Comparison of ENCODE assay signal across 11 mouse cellular contexts in genomic region chr17:34036647-34037046, GRCm38 (mm10). TPM values are rescaled to one million over a fixed set of nuclear protein-coding genes. Genes with fewer than 3 reads are reported as not detected.
DNase-seq lines count a peak whose midpoint lies in the region; ATAC-seq and TF ChIP-seq lines count a peak whose summit lies in the region.
"Had no signal": no experiment of that assay in that cellular context is flagged by ENCODE, and none has a peak within 500 bp of the region (broad histone marks: within the 10 kb centered on the region; RNA-seq: fewer than 3 reads in every experiment).

No protein-coding gene starts in this region.

- peaks cover 59% of the 10 kb centered on the region for H3K4me1 ChIP-seq in heart, embryonic 10.5 days
- H3K4me1 ChIP-seq in midbrain, embryonic 10.5 days, result peaks cover 80% of the 10 kb centered on the region
- peaks cover 42% of the 10 kb centered on the region for H3K4me1 ChIP-seq in midbrain, embryonic 15.5 days
- H3K4me1 ChIP-seq in liver, postnatal 0 days (ENCODE audit: insufficient read depth), result peaks cover 18% of the 10 kb centered on the region

- H3K27me3 ChIP-seq in heart, embryonic 10.5 days (ENCODE audit: insufficient read depth, poor library complexity, severe bottlenecking), result peaks cover 48% of the 10 kb centered on the region
- peaks cover 42% of the 10 kb centered on the region for H3K27me3 ChIP-seq in midbrain, embryonic 10.5 days (ENCODE audit: low read depth, poor library complexity, severe bottlenecking)
- H3K27me3 ChIP-seq in midbrain, embryonic 15.5 days (replicated peaks), result no peaks in the 10 kb centered on the region
- H3K27me3 ChIP-seq in liver, postnatal 0 days (ENCODE audit: insufficient read depth, low read length), result peaks cover 12% of the 10 kb centered on the region; the same call in 1 of the 2 replicates

- no peak for ATAC-seq in midbrain, embryonic 15.5 days (replicated peaks)
- ATAC-seq in liver, postnatal 0 days, result peak; percentile 37

- intact Hi-C loops in heart, postnatal 10 days (cut with DNase I), result no loop called here

- no peak for TF ChIP-seq EP300 in liver, postnatal 0 days (IDR thresholded peaks at IDR 0.05; ENCODE audit: low read depth)

- WGBS in heart, embryonic 10.5 days, result 76% methylated on average over 10 of the region's 10 CpGs
- WGBS in midbrain, embryonic 10.5 days, result 81% methylated on average over 10 of the region's 10 CpGs
- WGBS in midbrain, embryonic 15.5 days, result 81% methylated on average over 10 of the region's 10 CpGs
- WGBS in liver, postnatal 0 days (ENCODE audit: insufficient replicate concordance), result 64% methylated on average over 10 of the region's 10 CpGs

- no peak overlapping the region for H3K27ac ChIP-seq in heart, embryonic 10.5 days
- H3K27ac ChIP-seq in midbrain, embryonic 10.5 days (replicated peaks), result no peak overlapping the region
- H3K27ac ChIP-seq in midbrain, embryonic 15.5 days, result no peak overlapping the region
- H3K27ac ChIP-seq in liver, postnatal 0 days (ENCODE audit: low read depth), result no peak overlapping the region
- H3K27ac ChIP-seq: hindbrain, embryonic 15.5 days; liver, embryonic 14.5 days had no signal

- H3K9me3 ChIP-seq in heart, embryonic 10.5 days, result no peaks in the 10 kb centered on the region
- no peaks in the 10 kb centered on the region for H3K9me3 ChIP-seq in midbrain, embryonic 10.5 days (replicated peaks)
- no peaks in the 10 kb centered on the region for H3K9me3 ChIP-seq in midbrain, embryonic 15.5 days
- H3K9me3 ChIP-seq in liver, postnatal 0 days (ENCODE audit: low read length), result no peaks in the 10 kb centered on the region
- H3K9me3 ChIP-seq: hindbrain, embryonic 15.5 days had no signal

- H3K4me3 ChIP-seq in heart, embryonic 10.5 days, result no peak overlapping the region
- H3K4me3 ChIP-seq in midbrain, embryonic 10.5 days, result peak overlapping the region; percentile 20; the same call in 1 of the 2 replicates
- H3K4me3 ChIP-seq in midbrain, embryonic 15.5 days, result no peak overlapping the region
- H3K4me3 ChIP-seq in liver, postnatal 0 days (ENCODE audit: low read depth, low read length), result no peak overlapping the region
- H3K4me3 ChIP-seq: hindbrain, embryonic 15.5 days had no signal

- H3K36me3 ChIP-seq in heart, embryonic 10.5 days, result peaks cover 46% of the 10 kb centered on the region
- peaks cover 56% of the 10 kb centered on the region for H3K36me3 ChIP-seq in midbrain, embryonic 10.5 days
- H3K36me3 ChIP-seq in midbrain, embryonic 15.5 days (replicated peaks), result peaks cover 23% of the 10 kb centered on the region
- H3K36me3 ChIP-seq in liver, postnatal 0 days (replicated peaks; ENCODE audit: insufficient read depth, low read length), result peaks cover 34% of the 10 kb centered on the region

- H3K4me2 ChIP-seq in midbrain, embryonic 15.5 days, result no peak overlapping the region
- no peak overlapping the region for H3K4me2 ChIP-seq in liver, postnatal 0 days (ENCODE audit: low read depth, low read length)
- H3K4me2 ChIP-seq: hindbrain, embryonic 15.5 days had no signal

- peak; percentile 59 for DNase-seq in adrenal gland, adult 2 months
- no peak for DNase-seq in adrenal gland, postnatal 25 days
- peak; percentile 34 to 59 for DNase-seq in heart, postnatal 10 days
- no peak for DNase-seq in heart, embryonic 10.5 days (ENCODE audit: low spot score)
- DNase-seq in midbrain, embryonic 10.5 days (ENCODE audit: low spot score), result no peak
- peak; percentile 77 for DNase-seq in liver, postnatal 0 days
- no peak for DNase-seq in retina, postnatal 1 day
- DNase-seq: gastrocnemius, postnatal 10 days had no signal

- no peak overlapping the region for H3K9ac ChIP-seq in midbrain, embryonic 15.5 days
- H3K9ac ChIP-seq in liver, postnatal 0 days (replicated peaks), result no peak overlapping the region
- H3K9ac ChIP-seq: hindbrain, embryonic 15.5 days; liver, embryonic 14.5 days had no signal

- TF ChIP-seq CTCF in liver, postnatal 0 days (IDR thresholded peaks at IDR 0.05; ENCODE audit: low read depth), result no peak

RNA-seq across cellular contexts. Expression of gene Col11a2, which starts 2.6 kb away (rescaled TPM):
- 1 to 10 TPM; 1.0 to 1.1 TPM for total RNA-seq in adrenal gland, adult 2 months (2021)
- 0.35 and 1.7 TPM in 2 replicates for polyA plus RNA-seq in adrenal gland, adult 2 months (2012; rRNA removed)
- 0.91 and 3.0 TPM in 2 replicates for total RNA-seq in adrenal gland, postnatal 25 days (2021)
- total RNA-seq in heart, postnatal 10 days (2021), result 1 to 10 TPM; 1.5 to 1.8 TPM
- 0.38 and 1.0 TPM in 2 replicates for polyA plus RNA-seq in heart, embryonic 10.5 days (2016; fragmentation: Nextera tagmentation; extraction: Ambion mirVana)
- polyA plus RNA-seq in midbrain, embryonic 10.5 days (2016; fragmentation: Nextera tagmentation; extraction: Ambion mirVana), result 0.92 and 1.1 TPM in 2 replicates
- 3.2 and 4.8 TPM in 2 replicates for polyA plus RNA-seq in midbrain, embryonic 15.5 days (2015; fragmentation: Nextera tagmentation; extraction: Ambion mirVana)
- 0.21 and 0.47 TPM in 2 replicates for polyA plus RNA-seq in liver, postnatal 0 days (2015; fragmentation: Nextera tagmentation; extraction: Ambion mirVana)

RNA-seq across cellular contexts. Expression of gene Rxrb, which starts 5.0 kb away (rescaled TPM):
- 10 to 100 TPM; 47.5 to 54.9 TPM for total RNA-seq in adrenal gland, adult 2 months (2021)
- polyA plus RNA-seq in adrenal gland, adult 2 months (2012; rRNA removed), result 150 and 161 TPM in 2 replicates
- total RNA-seq in adrenal gland, postnatal 25 days (2021), result 66.8 and 71.0 TPM in 2 replicates
- total RNA-seq in heart, postnatal 10 days (2021), result 10 to 100 TPM; 45.4 to 46.7 TPM
- polyA plus RNA-seq in heart, embryonic 10.5 days (2016; fragmentation: Nextera tagmentation; extraction: Ambion mirVana), result 31.4 and 40.6 TPM in 2 replicates
- 54.0 and 56.9 TPM in 2 replicates for polyA plus RNA-seq in midbrain, embryonic 10.5 days (2016; fragmentation: Nextera tagmentation; extraction: Ambion mirVana)
- polyA plus RNA-seq in midbrain, embryonic 15.5 days (2015; fragmentation: Nextera tagmentation; extraction: Ambion mirVana), result 64.7 and 65.5 TPM in 2 replicates
- polyA plus RNA-seq in liver, postnatal 0 days (2015; fragmentation: Nextera tagmentation; extraction: Ambion mirVana), result 16.2 and 16.4 TPM in 2 replicates

RNA-seq across cellular contexts. Expression of gene Slc39a7, which starts 5.2 kb away (rescaled TPM):
- 100 to 1,000 TPM; 156 to 217 TPM for total RNA-seq in adrenal gland, adult 2 months (2021)
- 291 and 321 TPM in 2 replicates for polyA plus RNA-seq in adrenal gland, adult 2 months (2012; rRNA removed)
- 149 and 162 TPM in 2 replicates for total RNA-seq in adrenal gland, postnatal 25 days (2021)
- total RNA-seq in heart, postnatal 10 days (2021), result 10 to 100 TPM; 81.7 to 84.4 TPM
- 160 and 180 TPM in 2 replicates for polyA plus RNA-seq in heart, embryonic 10.5 days (2016; fragmentation: Nextera tagmentation; extraction: Ambion mirVana)
- 221 and 227 TPM in 2 replicates for polyA plus RNA-seq in midbrain, embryonic 10.5 days (2016; fragmentation: Nextera tagmentation; extraction: Ambion mirVana)
- polyA plus RNA-seq in midbrain, embryonic 15.5 days (2015; fragmentation: Nextera tagmentation; extraction: Ambion mirVana), result 178 and 184 TPM in 2 replicates
- polyA plus RNA-seq in liver, postnatal 0 days (2015; fragmentation: Nextera tagmentation; extraction: Ambion mirVana), result 41.3 and 43.4 TPM in 2 replicates

RNA-seq across cellular contexts. Expression of gene H2-Ke6, which starts 8.8 kb away (rescaled TPM):
- total RNA-seq in adrenal gland, adult 2 months (2021), result 100 to 1,000 TPM; 252 to 263 TPM
- polyA plus RNA-seq in adrenal gland, adult 2 months (2012; rRNA removed), result 362 and 465 TPM in 2 replicates
- total RNA-seq in adrenal gland, postnatal 25 days (2021), result 239 TPM in 2 replicates
- total RNA-seq in heart, postnatal 10 days (2021), result 10 to 100 TPM; 80.8 to 88.1 TPM
- polyA plus RNA-seq in heart, embryonic 10.5 days (2016; fragmentation: Nextera tagmentation; extraction: Ambion mirVana), result 32.4 and 36.4 TPM in 2 replicates
- 120 and 128 TPM in 2 replicates for polyA plus RNA-seq in midbrain, embryonic 10.5 days (2016; fragmentation: Nextera tagmentation; extraction: Ambion mirVana)
- 65.6 and 74.1 TPM in 2 replicates for polyA plus RNA-seq in midbrain, embryonic 15.5 days (2015; fragmentation: Nextera tagmentation; extraction: Ambion mirVana)
- polyA plus RNA-seq in liver, postnatal 0 days (2015; fragmentation: Nextera tagmentation; extraction: Ambion mirVana), result 49.1 and 51.6 TPM in 2 replicates

RNA-seq across cellular contexts. Expression of gene Ring1, which starts 12.2 kb away (rescaled TPM):
- total RNA-seq in adrenal gland, adult 2 months (2021), result 10 to 100 TPM; 41.4 to 57.0 TPM
- polyA plus RNA-seq in adrenal gland, adult 2 months (2012; rRNA removed), result 70.0 and 92.4 TPM in 2 replicates
- total RNA-seq in adrenal gland, postnatal 25 days (2021), result 50.8 and 66.2 TPM in 2 replicates
- total RNA-seq in heart, postnatal 10 days (2021), result 10 to 100 TPM; 16.5 to 17.6 TPM
- 14.4 and 15.8 TPM in 2 replicates for polyA plus RNA-seq in heart, embryonic 10.5 days (2016; fragmentation: Nextera tagmentation; extraction: Ambion mirVana)
- 13.8 and 15.3 TPM in 2 replicates for polyA plus RNA-seq in midbrain, embryonic 10.5 days (2016; fragmentation: Nextera tagmentation; extraction: Ambion mirVana)
- polyA plus RNA-seq in midbrain, embryonic 15.5 days (2015; fragmentation: Nextera tagmentation; extraction: Ambion mirVana), result 22.8 and 26.3 TPM in 2 replicates
- polyA plus RNA-seq in liver, postnatal 0 days (2015; fragmentation: Nextera tagmentation; extraction: Ambion mirVana), result 6.0 and 7.1 TPM in 2 replicates

Comparison
In these comparisons a context has a peak if more than half of its experiments do, and no peak if none do; other contexts are left out.
1. DNase-seq: peak in adrenal gland, adult 2 months (single experiment), heart, postnatal 10 days (2 of 2) and liver, postnatal 0 days (single experiment); none in adrenal gland, postnatal 25 days (single experiment), heart, embryonic 10.5 days (single experiment), midbrain, embryonic 10.5 days (single experiment) and retina, postnatal 1 day (single experiment).